Mouse (Mus musculus): ENCODE measurements around the gene Rpl18a.

- TF ChIP-seq POLR2A (IDR thresholded peaks at IDR 0.05; ENCODE audit: control insufficient read depth, extremely low read depth, insufficient read depth, low read length, poor library complexity) (no peak), CTCF (IDR thresholded peaks at IDR 0.05; ENCODE audit: borderline replicate concordance, control insufficient read depth, extremely low read depth, insufficient read depth, low read length, poor library complexity) (no peak)
These were observed 37.6 kb upstream of the Rpl18a start for GRCm38 (mm10) chr8:70934786-70935185.

Data from thymus, adult 2 months (tissue).